Mouse (Mus musculus) hindbrain, postnatal 0 days (tissue): ENCODE data around the gene 2310034G01Rik. TPM values are rescaled to one million over a fixed set of nuclear protein-coding genes. Genes with fewer than 3 reads are reported as not detected.
A peak's percentile ranks its signal among the peaks of the same experiment; 100 is the strongest.

Experiments used
- ATAC-seq: fragments of 200-750 bp; cut with Nextera tagmentation; 2 replicates; pipeline ENCODE4 v1.8.0; 2017; ENCODE audit warnings: mild to moderate bottlenecking, moderate TSS enrichment, moderate library complexity
- DNase-seq: peaks from one replicate; pipeline ENCODE4 v3.0.0-alpha.2; 2015; ENCODE audit warnings: low spot score
- H3K27ac ChIP-seq: fragments of 300-500 bp; sonication (generic); 2 replicates; pipeline ENCODE4 v1.5.1; 2014; ENCODE audit warnings: mild to moderate bottlenecking
- H3K27me3 ChIP-seq: fragments of 300-500 bp; sonication (generic); 2 replicates; pipeline ENCODE4 v1.6.1; 2014; ENCODE audit warnings: low read length, mixed read lengths; ENCODE audit not compliant: insufficient read depth
- H3K36me3 ChIP-seq: fragments of 300-500 bp; sonication (generic); 2 replicates; pipeline ENCODE4 v1.6.1; 2014; ENCODE audit warnings: low read length, mixed read lengths; ENCODE audit not compliant: insufficient read depth
- H3K4me1 ChIP-seq: fragments of 300-500 bp; sonication (generic); 2 replicates; pipeline ENCODE4 v1.6.1; 2014; ENCODE audit warnings: antibody characterized with exemption, low read length, mixed read lengths; ENCODE audit not compliant: insufficient read depth
- H3K4me2 ChIP-seq: fragments of 300-500 bp; sonication (generic); 2 replicates; pipeline ENCODE4 v1.6.1; 2014; ENCODE audit warnings: low read depth, mild to moderate bottlenecking, low read length, moderate library complexity, mixed read lengths
- H3K4me3 ChIP-seq: fragments of 300-500 bp; sonication (generic); 2 replicates; pipeline ENCODE4 v1.5.1; 2014; ENCODE audit warnings: low read length
- H3K9ac ChIP-seq: fragments of 300-500 bp; sonication (generic); replicated peaks from 2 replicates; pipeline ENCODE4 v1.6.1; 2014; ENCODE audit warnings: mild to moderate bottlenecking, low read length, moderate library complexity, mixed read lengths
- H3K9me3 ChIP-seq: fragments of 300-500 bp; sonication (generic); 2 replicates; pipeline ENCODE4 v1.6.1; 2016; ENCODE audit warnings: low read length, mixed read lengths
- CTCF ChIP-seq: IDR thresholded peaks from 2 replicates; pipeline ENCODE4 v1.5.1; 2016; ENCODE audit warnings: antibody characterized with exemption, control low read depth, low read depth
- WGBS: fragments of 180-500 bp; shearing (Covaris S2); extraction: QIAGEN DNeasy Blood & Tissue Kit; methylation state at CpG from one replicate; pipeline ENCODE4 v1.1.7; 2014; 5-methylcytosine and 5-hydroxymethylcytosine counted together
- polyA plus RNA-seq: library from polyadenylated mRNA; unstranded; fragments of >200 nt; fragmentation: Nextera tagmentation; extraction: Ambion mirVana; gene quantifications from 2 replicates; pipeline ENCODE4 v1.2.1, GENCODE M21; 2015
- total RNA-seq: library from RNA; depleted of rRNA; stranded (reverse); fragments of >200 nt; gene quantifications from 2 replicates; pipeline ENCODE4 v1.2.3, GENCODE M21; 2014; rRNA removed

2310034G01Rik gene
- 0.89 and 3.3 TPM in 2 replicates for total RNA-seq
- polyA plus RNA-seq = 1.7 and 2.5 TPM in 2 replicates

DNA sequence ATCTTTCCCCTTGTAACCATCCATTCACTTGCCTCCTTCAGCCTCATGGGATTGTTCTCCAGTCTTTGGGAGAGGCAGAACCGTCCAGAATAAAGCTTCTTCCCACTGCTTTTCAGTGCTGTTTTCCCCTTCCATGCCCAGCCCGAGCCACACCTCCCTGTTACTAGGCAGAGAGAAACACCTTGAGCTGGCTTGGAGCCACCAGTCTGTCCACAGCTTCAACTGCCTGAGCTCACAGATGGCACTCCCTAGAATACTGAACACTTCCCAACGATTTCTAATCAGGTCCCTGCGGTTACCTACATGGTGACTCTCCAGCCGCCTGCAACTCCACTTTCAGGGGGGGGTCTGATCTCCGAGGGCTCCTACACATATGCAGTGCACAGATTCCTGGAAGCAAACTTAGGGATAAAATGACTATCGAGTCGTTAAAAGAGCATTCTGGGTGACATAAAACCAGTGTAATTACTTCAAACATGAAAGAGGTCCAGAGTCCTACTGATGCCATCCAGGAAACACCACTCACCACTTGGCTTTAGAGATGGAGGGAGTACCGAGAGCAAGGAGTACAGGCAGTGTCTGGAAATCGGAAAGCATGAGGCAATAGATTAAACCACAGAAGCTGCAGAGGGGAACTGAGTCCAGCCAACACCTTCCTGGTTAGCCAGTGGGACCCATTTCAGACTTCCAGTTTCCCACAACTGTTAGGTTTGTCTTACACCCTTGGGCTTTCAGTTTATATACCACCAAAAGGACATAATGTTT lies at the start of gene 2310034G01Rik:
TSS of gene 2310034G01Rik (minus strand) at position 135 of the 765 bp plus-strand sequence.
- DNase-seq = no peak
- no peak for ATAC-seq
- no peaks in the 10 kb centered on the region for H3K27me3 ChIP-seq
- H3K9ac ChIP-seq = peak within 1 kb of the TSS; percentile 87
- H3K4me2 ChIP-seq = peak within 1 kb of the TSS; percentile 91
- H3K4me1 ChIP-seq = no peaks in the 10 kb centered on the region; the same call in 1 of the 2 replicates
- H3K27ac ChIP-seq = peak within 1 kb of the TSS; percentile 94
- WGBS = 53% methylated on average over 10 of the region's 10 CpGs
- H3K4me3 ChIP-seq = peak within 1 kb of the TSS; percentile 67
- TF ChIP-seq CTCF = no peak
- no peaks in the 10 kb centered on the region for H3K36me3 ChIP-seq
- H3K9me3 ChIP-seq = no peaks in the 10 kb centered on the region

DNA sequence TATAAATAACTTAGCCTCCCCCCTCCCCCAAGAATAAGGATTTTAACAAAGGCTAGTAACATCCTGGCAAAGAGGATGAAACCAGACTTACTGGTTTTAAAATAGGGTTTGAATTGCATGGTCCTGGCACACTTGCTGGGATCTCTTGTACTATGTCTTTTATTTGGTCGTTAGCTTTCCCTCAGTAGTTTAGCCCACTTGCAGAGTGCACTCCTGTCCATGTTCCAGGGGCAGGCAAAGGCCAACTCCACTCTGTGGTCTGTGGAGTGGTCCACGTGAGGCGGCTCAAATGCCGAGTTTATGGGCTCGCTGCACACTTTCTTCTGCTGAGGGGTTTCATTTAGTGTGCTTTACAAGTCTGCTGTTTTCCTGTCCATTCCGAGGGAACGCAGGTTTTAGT lies 49.8 kb upstream of the 2310034G01Rik start:
- H3K9ac ChIP-seq = 0 out of 2 replicates have a peak overlapping the region, but pooled peaks have one; percentile 19
- 64% methylated on average over 7 of the region's 7 CpGs for WGBS

DNA sequence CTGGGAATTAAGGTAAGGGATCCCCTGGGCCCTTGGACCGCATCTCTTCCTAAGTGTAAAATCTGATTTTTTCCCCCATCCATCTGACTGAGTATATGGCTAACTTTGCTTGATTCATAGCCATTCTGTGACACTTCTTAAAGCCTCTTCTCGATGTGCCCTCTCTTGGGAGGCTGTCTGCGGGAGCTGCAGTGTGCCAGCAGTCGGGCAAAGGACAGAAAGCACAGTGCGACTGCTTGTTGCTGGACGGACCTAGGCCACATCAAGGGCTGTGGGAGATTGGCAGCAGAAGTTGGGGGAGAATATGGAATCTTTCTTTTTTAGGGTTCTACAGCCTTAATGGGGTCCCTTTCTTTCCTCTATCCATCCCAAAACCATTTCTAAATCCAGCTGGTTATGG lies 49.3 kb upstream of the 2310034G01Rik start:
- 55% methylated on average over 6 of the region's 6 CpGs for WGBS
- Histone ChIP-seq H3K4me2 (peak overlapping the region; percentile 96), H3K9me3 (no peaks in the 10 kb centered on the region)

More for the DNA sequence above, 49.8 kb upstream of the 2310034G01Rik start:
- Histone ChIP-seq H3K9me3 (no peaks in the 10 kb centered on the region), H3K27me3 (no peaks in the 10 kb centered on the region), H3K4me2 (peak overlapping the region; percentile 96), H3K4me1 (peaks cover 23% of the 10 kb centered on the region), H3K27ac (no peak overlapping the region), H3K36me3 (peaks cover 15% of the 10 kb centered on the region), H3K4me3 (no peak overlapping the region)
- no peak for DNase-seq
- TF ChIP-seq CTCF = no peak
- ATAC-seq = no peak

DNA sequence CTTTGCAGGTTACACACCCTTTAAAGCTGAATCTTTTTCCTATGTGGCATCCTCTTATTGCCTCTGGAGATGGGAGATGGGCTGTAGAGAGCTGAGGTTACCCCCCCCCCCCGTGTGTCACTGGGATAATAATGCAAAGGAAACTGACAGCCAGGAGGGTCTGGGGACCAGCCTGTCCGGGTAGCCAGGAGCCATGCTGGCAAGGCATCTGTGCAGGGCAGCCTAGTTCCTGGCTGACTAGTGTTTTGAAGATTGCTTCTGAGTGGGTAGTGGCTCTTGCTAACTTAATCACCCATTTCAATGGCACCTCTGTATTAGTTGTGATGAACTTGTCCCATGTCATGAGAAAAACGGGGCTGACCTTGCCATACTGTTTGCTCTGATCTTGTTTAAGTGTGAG lies 48.3 kb upstream of the 2310034G01Rik start:
- Histone ChIP-seq H3K27me3 (no peaks in the 10 kb centered on the region), H3K9me3 (no peaks in the 10 kb centered on the region), H3K9ac (peak overlapping the region; percentile 82; the same call in 1 of the 2 replicates), H3K4me2 (peak overlapping the region; percentile 96), H3K27ac (no peak overlapping the region), H3K36me3 (peaks cover 8% of the 10 kb centered on the region), H3K4me1 (peaks cover 34% of the 10 kb centered on the region), H3K4me3 (peak overlapping the region; percentile 91)
- whole genome bisulfite sequencing = 31% methylated on average over 3 of the region's 3 CpGs
- ATAC-seq (no peak), DNase-seq (no peak)
- no peak for TF ChIP-seq CTCF

More for the DNA sequence above, 49.3 kb upstream of the 2310034G01Rik start:
- TF ChIP-seq CTCF = no peak
- ATAC-seq (no peak), DNase-seq (no peak)
- peaks cover 24% of the 10 kb centered on the region for H3K4me1 ChIP-seq
- no peaks in the 10 kb centered on the region for H3K27me3 ChIP-seq
- H3K27ac ChIP-seq = no peak overlapping the region
- H3K9ac ChIP-seq = peak overlapping the region; percentile 19; the same call in 1 of the 2 replicates
- H3K36me3 ChIP-seq = peaks cover 15% of the 10 kb centered on the region
- H3K4me3 ChIP-seq = no peak overlapping the region

DNA sequence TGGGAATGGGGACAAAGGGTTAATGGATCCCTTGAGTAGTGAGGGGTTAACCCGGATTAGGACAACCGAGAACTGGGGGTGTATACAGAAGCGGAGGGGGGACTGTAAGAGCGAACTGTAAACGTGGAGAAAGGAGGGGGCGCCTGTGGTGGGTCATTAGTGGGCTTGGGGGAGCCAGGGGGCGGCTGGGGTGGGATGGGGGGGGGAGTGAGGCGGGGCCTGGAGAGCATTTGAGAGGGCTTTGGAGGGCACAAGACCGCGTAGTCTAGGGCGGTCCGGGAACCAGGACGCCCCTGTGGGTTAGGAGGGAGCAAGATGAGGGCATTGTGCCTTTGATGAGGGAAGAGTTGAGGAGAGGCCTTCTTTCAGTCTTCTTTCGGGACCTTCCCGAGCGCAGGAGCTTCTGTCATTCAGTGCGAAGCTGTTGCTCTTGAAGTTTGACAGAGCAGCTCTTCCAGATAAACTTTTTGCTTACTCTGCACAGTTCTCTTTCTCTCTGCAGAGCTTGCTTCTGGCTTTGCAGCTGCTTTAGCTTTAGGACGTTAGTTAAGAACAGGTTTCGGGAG lies 47.4 kb upstream of the 2310034G01Rik start:
- Histone ChIP-seq H3K9me3 (no peaks in the 10 kb centered on the region), H3K27ac (peak overlapping the region; percentile 84), H3K36me3 (no peaks in the 10 kb centered on the region), H3K27me3 (no peaks in the 10 kb centered on the region), H3K4me2 (peak overlapping the region; percentile 96), H3K9ac (peak overlapping the region; percentile 82), H3K4me1 (peaks cover 35% of the 10 kb centered on the region), H3K4me3 (peak overlapping the region; percentile 91)
- TF ChIP-seq CTCF = no peak
- ATAC-seq = no peak
- peak; percentile 45 for DNase-seq
- 2% methylated on average over 17 of the region's 19 CpGs for WGBS

DNA sequence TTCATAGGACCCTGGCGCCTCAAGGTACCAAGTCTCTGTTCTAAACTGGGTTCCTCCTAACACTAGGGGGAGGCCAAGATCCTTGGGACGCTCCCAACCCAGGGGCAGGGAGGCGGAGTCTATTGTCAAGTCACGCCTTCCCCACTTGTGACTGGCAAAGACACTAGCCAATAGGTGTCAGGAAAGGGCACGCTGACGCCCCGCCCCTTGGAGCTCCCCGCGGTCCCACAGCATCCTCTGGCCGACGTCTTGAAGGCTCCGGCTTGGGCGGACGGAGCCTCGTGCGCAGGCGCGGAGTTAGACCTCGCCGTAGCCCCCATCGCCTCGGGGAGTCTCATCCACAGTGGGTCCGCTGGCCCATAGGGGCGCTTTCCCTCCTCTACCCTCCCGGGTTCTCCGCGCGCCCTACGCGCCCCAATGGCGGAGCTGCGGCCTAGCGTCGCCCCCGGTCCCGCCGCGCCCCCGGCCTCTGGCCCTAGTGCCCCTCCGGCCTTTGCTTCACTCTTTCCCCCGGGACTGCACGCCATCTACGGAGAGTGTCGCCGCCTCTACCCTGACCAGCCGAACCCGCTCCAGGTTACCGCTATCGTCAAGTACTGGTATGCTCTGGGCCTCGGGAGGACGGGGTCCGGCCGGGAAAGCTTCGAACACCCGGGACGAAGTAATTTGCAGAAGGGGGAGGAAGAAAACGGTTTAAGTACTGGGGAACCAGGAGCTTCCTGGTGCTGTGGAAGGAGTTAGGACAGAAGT lies 46.8 kb upstream of the 2310034G01Rik start, which contains the start of gene Sufu:
TSS of gene Sufu (plus strand) at position 211 of the 750 bp plus-strand sequence.
- peak within 1 kb of the TSS; percentile 96 for H3K4me2 ChIP-seq
- DNase-seq = peak; percentile 99
- H3K27me3 ChIP-seq = no peaks in the 10 kb centered on the region
- peak within 1 kb of the TSS; percentile 82 for H3K9ac ChIP-seq
- peak; percentile 92 for ATAC-seq
- peak within 1 kb of the TSS; percentile 92 for H3K27ac ChIP-seq
- peak; percentile 91 for TF ChIP-seq CTCF
- peak within 1 kb of the TSS; percentile 91 for H3K4me3 ChIP-seq
- peaks cover 35% of the 10 kb centered on the region for H3K4me1 ChIP-seq
- H3K36me3 ChIP-seq = no peaks in the 10 kb centered on the region
- under 1% methylated on average over 56 of the region's 57 CpGs for WGBS
- H3K9me3 ChIP-seq = no peaks in the 10 kb centered on the region
